11 mouse cellular contexts compared by ENCODE assay signal in genomic region chr2:167687250-167687586, GRCm38 (mm10). TPM values are rescaled to one million over a fixed set of nuclear protein-coding genes. Genes with fewer than 3 reads are reported as not detected.
"Had no signal": no experiment of that assay in that cellular context is flagged by ENCODE, and none has a peak within 500 bp of the region (broad histone marks: within the 10 kb centered on the region; RNA-seq: fewer than 3 reads in every experiment).

No protein-coding gene starts in this region.

- DNase-seq: kidney, postnatal 36 days; layer of hippocampus, adult 9-11 months; right cerebral cortex, adult 18-20 months; right cerebral cortex, postnatal 25 days; thymus, postnatal 36 days had no signal

- H3K27ac ChIP-seq: kidney, embryonic 15.5 days; limb, embryonic 13.5 days; midbrain, embryonic 13.5 days; neural tube, embryonic 15.5 days had no signal

- H3K9ac ChIP-seq: kidney, embryonic 15.5 days; limb, embryonic 13.5 days; midbrain, embryonic 13.5 days; neural tube, embryonic 15.5 days had no signal

- H3K4me2 ChIP-seq: kidney, embryonic 15.5 days; limb, embryonic 13.5 days; midbrain, embryonic 13.5 days; neural tube, embryonic 15.5 days had no signal

- H3K36me3 ChIP-seq: kidney, embryonic 15.5 days; limb, embryonic 13.5 days; midbrain, embryonic 13.5 days; neural tube, embryonic 15.5 days had no signal

- H3K9me3 ChIP-seq: kidney, embryonic 15.5 days; limb, embryonic 13.5 days; midbrain, embryonic 13.5 days; neural tube, embryonic 15.5 days had no signal

- H3K4me3 ChIP-seq: kidney, embryonic 15.5 days; limb, embryonic 13.5 days; midbrain, embryonic 13.5 days; neural tube, embryonic 15.5 days had no signal

RNA-seq across cellular contexts. Expression of gene Gm20431, which starts 25.9 kb away (rescaled TPM):
- total RNA-seq: midbrain, postnatal 0 days had no signal
- polyA plus RNA-seq: neural tube, embryonic 11.5 days had no signal
